Mouse (Mus musculus) cerebellum, adult 2 months (tissue): ENCODE measurements around the gene Bcl2.

Experiments
- CTCF ChIP-seq: fragments of 200-500 bp; IDR thresholded peaks from 2 replicates; pipeline ENCODE4 v1.5.1; 2011; ENCODE audit warnings: low read depth, mild to moderate bottlenecking, control low read depth, low read length, moderate library complexity, borderline replicate concordance; ENCODE audit not compliant: insufficient read depth
- POLR2A ChIP-seq: fragments of 200-500 bp; IDR thresholded peaks from 2 replicates; pipeline ENCODE4 v1.6.1; 2011; ENCODE audit warnings: low read length, control low read depth, borderline replicate concordance; ENCODE audit not compliant: insufficient read depth

GRCm38 (mm10) chr1:106658293-106658847 lies 55.7 kb downstream of the Bcl2 start:
- TF ChIP-seq CTCF (no peak), POLR2A (no peak)
